Mouse (Mus musculus): ENCODE results near the gene Hoxc13. TPM values are rescaled to one million over a fixed set of nuclear protein-coding genes. Genes with fewer than 3 reads are reported as not detected.

The Hoxc13 gene
- total RNA-seq (2021) = not detected
- long read RNA-seq, experiment 1 = 0 reads
- long read RNA-seq, experiment 2 = 0 reads

- no peak for DNase-seq
Observed at GRCm38 (mm10) chr15:102921053-102922011, at the start of gene Hoxc13. Gene Hoxc13, plus strand, starts transcription at chr15:102921103.

GRCm38 (mm10) chr15:102885803-102886202, 35.1 kb upstream of the Hoxc13 start:
- DNase-seq = no peak

- DNase-seq = no peak
Observed at GRCm38 (mm10) chr15:102895115-102895514, 25.8 kb upstream of the Hoxc13 start.

GRCm38 (mm10) chr15:102904946-102905345, 16.0 kb upstream of the Hoxc13 start:
- no peak for DNase-seq

DNA sequence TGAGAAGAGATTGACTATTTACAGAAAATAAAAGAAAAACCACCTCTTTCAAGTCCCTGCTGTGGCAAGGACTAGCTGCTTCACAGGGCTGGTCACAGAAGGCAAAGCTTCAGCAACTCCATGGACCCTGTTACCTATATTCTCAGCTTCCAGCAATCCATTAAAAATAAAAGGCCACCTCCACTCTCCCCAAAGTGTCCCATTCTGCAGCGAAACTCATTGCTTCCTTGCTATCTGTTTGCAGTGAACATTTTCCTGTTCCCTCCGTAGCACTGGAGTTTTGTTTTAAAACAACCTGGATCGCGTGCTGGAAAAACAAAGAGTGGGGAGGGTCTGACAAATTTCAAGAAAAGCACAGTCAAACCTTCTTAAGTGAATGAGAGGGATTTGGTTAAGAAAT, 11.4 kb upstream of the Hoxc13 start:
- no peak for DNase-seq

DNA sequence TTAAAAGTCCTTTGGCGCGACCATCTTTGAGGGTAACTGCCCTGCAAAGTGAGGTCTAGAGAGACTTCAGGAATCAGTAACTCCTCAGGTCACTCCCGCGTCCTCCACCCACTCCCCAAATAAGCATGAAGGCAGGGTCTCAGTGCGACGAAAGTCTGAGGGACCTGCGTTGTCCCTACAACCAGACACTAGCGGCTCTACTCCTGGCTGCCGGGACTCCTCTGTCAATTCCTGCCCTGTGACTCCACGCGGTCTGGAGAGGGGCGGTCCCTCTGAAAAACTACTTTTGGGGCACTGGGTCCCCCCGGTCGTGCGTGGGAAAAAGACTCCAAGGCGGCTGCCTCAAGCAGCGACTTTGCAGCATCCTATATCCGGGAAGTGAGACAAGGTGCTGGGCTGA, 10.9 kb upstream of the Hoxc13 start:
- DNase-seq = no peak

DNA sequence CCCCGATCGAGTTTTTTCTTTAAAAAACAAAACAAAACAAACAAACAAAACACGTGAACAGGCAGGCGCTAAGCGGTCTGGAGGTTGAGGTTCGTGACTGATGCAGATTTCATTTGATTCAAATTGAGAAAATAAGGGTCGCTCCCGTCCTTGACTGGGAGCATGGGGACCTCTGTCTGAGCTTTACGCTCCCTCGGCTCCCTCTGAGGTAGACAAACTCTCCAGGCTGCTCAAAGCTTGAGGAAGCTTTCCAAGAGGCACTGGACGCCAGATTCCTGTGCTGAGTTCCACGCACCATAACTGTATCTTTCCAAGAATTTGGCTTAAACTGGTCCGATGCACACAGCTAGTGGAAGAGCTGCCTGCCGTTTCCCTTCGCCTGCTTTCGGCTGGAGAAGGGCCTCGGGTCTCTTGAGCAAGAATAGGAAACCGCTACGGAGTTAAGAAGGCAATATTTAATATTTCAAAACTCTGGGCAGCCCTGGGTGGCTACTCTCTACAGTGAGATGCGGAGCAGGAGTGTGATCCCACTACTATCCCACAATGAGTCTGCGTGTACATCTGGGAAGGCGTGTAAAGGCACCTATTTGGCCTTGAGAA, 10.3 kb upstream of the Hoxc13 start:
- no peak for DNase-seq

DNA sequence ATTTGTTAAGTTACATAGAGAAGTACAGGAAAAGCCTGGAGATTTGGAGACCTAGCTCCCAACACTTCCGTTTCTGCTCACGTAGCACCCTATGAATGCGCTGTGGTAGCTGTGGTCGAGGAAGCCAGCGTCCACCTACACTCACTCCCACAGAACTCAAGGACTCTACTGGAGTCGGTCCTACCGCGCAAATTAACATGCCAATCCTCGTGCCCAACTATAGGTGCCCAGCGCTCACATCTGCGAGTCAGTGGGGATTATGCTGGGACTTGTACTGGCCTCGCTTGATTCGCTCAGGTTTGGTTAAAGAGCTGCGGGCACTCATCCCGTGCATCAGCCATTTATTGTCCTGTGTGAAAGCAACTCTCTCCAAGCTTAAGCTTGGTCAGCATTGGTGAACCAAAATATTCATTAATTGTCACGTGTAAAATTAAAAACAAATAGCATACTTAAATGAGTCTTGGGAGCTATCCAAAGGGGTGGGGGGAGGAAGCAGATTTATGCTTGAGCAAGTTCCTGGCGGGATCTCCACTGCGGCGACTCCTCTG, 7.8 kb upstream of the Hoxc13 start:
- DNase-seq = no peak

DNA sequence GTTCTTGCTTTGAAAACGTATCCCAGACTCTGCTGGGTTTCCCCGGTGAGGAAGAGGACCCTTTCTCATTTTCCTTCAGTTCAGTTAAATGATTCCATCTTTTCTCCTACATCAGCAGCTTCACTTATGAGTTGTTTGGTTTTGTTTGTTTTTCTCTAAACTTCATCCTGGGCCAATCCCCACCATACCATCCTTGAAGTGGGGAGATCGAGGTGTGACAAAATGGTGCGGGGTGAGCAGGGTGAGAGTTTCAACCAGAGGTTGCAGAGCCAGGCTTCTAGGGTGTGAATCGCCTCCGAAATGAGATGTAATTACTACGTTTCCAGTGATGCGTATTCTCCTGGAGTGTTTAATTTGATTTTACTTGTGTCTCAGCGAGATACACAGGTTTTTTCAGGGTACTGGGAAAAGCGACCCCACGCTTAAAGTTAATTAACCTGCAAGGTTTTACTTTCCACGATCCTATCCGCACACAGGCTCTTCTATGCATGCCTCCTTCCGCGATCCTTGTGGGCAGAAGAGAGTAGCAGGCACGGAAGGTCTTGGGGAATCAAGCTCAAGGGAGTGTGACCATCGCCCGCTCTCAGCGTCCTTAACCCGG, 2.8 kb upstream of the Hoxc13 start:
- no peak for DNase-seq

- no peak for DNase-seq
Observed at GRCm38 (mm10) chr15:102918611-102919265, 2.2 kb upstream of the Hoxc13 start.

DNA sequence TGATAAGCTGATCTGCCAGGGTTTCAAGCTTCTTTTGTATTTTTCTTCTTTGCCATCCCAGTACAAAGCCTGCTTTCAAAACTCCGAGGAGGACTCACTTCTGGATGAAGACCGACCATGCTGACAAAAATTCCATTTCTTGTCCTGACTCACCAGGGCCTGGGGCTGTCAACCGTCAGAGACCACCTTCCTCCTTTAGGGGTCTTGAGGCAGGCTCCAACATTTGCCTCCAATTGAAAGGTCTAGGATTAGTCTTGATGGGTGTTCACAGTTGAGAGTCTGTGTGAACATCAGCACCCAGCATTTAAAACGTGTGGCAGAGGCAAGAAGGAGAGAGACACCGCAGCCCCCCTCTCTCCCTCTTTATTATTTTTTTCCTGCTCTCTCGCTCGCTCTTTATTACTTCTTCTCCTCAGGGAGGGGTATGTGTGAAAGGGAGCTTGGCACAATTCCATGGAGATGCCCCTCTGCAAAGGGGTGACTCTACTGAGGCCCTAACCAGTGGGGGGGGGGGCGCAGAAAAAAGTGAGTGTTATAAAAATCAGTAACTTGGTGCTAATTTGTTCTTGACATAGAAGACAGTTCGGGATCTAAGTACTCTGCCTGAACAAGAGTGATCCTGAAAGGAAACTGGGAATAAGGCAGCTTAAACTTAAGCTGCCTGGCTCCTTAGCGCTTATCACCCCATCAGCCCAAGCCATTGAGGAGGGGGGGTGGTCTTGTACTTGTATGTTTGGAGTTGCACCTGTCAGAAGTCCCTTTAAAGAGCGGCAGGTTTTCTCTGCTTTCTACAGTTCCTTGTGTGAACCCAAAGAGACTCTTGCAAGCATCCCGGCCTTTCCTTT, 1.3 kb upstream of the Hoxc13 start:
- no peak for DNase-seq

GRCm38 (mm10) chr15:102920619-102921018, 284 bp upstream of the Hoxc13 start:
- DNase-seq = peak; percentile 59

DNA sequence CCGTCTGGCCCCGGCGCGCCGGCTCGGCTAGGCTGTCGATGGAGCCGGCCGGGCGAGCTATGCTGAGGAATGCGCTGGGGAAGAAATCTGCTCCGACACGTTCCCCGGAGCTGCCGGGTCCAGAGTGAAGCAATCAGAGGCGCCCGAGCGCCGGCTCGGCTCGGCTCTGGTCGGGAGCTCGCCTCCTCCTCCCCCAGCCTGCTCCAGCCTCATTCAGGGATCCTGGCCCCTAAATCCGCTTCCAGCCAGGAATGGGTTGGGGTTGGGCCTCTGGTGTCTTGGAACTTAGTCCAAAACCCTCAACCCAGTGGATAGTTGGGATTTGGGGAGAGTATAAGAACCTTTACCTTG, 1.1 kb downstream of the Hoxc13 start:
- peak; percentile 35 for DNase-seq

- DNase-seq = no peak
Observed at GRCm38 (mm10) chr15:102922636-102923500, 2.0 kb downstream of the Hoxc13 start.

- DNase-seq = no peak
Observed at GRCm38 (mm10) chr15:102927032-102927645, 6.2 kb downstream of the Hoxc13 start.

DNA sequence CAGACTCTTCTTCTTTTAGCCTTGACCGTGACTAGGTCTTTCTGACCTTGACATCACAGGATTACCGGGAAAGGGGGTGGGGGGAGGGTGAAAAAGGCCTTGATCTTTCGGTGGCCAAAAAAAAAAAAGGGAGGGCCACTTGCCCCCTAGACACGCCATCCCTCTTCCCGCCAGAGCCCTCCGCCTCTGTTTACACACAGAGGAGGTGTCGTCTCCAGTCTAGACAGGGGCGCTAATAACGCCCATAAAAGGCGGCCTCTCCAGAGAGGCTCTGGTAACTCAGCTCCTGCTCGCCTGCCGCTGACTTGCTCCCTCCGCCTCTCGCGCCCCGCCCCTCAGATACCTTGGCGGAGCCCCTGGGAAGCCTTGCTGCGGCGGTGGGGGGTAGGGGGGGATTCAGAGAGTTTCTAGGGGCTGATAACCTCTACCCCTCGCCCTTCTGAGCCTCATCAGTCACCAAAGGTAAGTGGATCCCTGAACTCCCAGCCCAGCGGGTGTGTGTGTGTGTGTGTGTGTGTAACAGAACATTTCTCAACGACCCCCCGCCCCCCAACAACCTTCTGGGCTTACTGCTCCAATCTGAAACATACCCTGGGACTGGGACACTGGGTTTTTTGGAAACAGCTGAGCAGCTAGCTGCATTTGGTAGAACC, 10.9 kb downstream of the Hoxc13 start:
- no peak for DNase-seq

DNA sequence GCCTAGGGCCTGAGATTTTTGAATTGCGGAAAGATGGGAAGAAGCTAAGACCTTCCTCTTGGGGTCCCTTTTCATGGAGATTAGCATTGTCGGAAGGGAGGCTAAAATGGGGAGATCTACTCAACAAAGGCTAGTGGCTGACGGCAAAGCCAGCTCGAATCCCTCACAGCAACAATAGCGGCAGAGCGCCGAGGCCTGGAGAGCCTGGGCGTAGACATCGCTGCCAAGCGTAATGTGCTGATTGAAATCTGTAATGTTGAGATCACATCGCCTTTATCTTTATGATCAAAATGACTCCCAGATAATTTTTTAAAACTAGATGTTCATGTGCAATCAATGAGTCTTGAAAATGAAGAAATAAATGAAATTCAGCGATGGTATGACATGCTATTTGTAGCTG, 13.5 kb downstream of the Hoxc13 start:
- no peak for DNase-seq

DNA sequence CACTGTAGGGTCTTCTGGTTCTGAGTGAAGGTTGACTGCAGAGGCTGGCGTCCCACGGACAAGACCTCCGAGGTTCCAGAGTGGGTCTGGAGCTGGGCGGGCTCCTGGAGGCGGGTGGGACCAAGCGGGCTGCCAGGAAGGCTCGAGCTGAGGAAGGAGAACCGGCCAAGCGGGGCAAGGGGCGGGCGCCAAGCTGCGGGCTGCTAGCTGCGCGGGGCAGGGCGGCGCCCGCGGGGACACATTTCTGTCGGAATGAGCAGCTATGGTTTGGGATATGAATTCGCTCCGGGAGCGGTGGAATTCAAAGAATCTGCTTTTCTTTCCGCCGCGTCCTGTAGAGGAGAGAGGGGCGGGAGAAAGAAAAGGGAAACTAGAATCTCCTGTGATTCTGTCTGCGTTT, 14.0 kb downstream of the Hoxc13 start:
- no peak for DNase-seq

DNA sequence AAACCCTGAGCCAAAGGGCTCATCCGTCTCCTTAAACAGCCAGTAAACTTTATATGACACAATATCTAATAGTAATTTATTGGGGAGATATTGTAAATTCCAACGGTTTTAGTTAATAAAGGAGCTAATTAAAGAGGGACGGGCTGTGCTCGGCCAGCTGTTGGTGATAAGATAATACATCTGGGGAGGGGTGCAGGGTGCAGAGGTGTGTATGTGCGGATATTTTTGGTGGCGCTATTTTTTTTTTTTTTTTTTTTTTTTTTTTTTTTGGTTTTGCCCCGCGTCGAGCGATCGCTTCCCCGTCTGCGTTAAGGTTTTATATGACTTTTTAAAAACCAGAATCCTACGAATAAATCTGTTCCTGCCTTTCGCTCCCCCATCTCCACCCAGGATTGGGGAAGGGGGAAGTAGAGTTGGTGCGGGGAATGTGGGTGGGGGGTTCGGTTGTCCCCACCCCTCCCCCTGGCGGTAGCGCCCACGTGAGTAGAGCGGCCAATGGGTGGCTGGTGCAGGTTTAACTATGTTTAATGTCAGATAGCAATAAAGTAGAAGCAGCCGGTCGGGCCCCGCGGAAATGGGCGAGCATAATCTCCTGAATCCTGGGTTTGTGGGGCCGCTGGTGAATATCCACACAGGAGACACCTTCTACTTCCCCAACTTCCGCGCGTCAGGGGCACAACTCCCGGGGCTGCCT, 15.5 kb downstream of the Hoxc13 start, which contains the start of gene Hoxc12:
Hoxc12 (plus strand) TSS at position 479 of the 694 bp plus-strand sequence.
- DNase-seq = no peak

All from adrenal gland, postnatal 10 days (tissue).